Mouse (Mus musculus): Measurements from ENCODE around the gene Hnrnpr.
A peak's percentile ranks its signal among the peaks of the same experiment; 100 is the strongest.

Hnrnpr gene

GRCm38 (mm10) chr4:136310229-136311041 is at the start of gene Hnrnpr:
Hnrnpr (plus strand) TSS chr4:136310942.
- DNase-seq (ENCODE audit: low spot score in 2 of 2) = peak; percentile 98 to 99

DNA sequence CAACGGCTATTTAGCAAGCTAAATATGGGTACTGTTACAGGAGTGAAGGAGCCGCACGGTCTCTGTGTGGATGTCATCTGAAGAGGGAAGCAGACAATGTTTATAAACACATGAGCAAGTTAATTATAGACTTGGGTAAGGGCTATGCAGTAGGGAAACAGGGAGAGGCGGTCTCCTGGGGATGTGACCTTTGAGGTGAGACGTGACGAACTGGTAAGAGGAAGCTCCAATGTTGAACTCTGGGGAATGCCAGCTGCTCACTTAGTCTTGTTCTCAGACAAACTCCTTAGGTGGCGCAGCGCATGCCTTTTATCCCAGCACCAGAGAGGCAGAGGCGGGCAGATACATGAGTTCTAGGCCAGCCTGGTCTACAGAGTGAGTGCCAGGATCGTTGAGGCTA is 48.8 kb upstream of the Hnrnpr start:
- no peak for DNase-seq (ENCODE audit: low spot score in 2 of 2)

- DNase-seq (ENCODE audit: low spot score in 2 of 2) = no peak
Measured at GRCm38 (mm10) chr4:136263555-136263954, 47.2 kb upstream of the Hnrnpr start.

GRCm38 (mm10) chr4:136266716-136267343 is 43.9 kb upstream of the Hnrnpr start:
- no peak for DNase-seq (ENCODE audit: low spot score in 2 of 2)

GRCm38 (mm10) chr4:136268912-136269311 is 41.8 kb upstream of the Hnrnpr start:
- no peak for DNase-seq (ENCODE audit: low spot score in 2 of 2)

GRCm38 (mm10) chr4:136270648-136271047 is 40.1 kb upstream of the Hnrnpr start:
- no peak for DNase-seq (ENCODE audit: low spot score in 2 of 2)

GRCm38 (mm10) chr4:136281097-136281496 is 29.6 kb upstream of the Hnrnpr start:
- no peak for DNase-seq (ENCODE audit: low spot score in 2 of 2)

DNA sequence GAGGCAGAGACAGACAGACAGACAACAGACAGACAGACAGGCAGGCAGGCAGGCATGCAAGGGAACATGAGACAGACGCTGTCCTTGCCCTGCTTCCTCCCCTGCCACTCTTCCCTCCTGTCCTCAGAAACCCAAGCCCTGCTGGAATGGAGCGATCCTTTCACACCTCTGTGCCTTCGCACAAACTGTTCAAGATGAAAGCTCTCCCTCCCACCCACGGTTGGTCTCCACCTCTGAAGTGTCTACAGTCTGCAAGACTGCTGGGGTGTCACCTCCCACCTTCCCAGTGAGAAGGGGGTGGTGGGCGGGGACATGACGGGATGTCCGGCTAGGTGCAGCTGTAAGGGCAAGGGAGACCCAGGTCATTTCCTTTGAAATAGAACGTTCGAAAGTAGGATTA is 29.1 kb upstream of the Hnrnpr start:
- peak in 1 of 2 experiments; percentile 57 for DNase-seq (ENCODE audit: low spot score in 2 of 2)

DNA sequence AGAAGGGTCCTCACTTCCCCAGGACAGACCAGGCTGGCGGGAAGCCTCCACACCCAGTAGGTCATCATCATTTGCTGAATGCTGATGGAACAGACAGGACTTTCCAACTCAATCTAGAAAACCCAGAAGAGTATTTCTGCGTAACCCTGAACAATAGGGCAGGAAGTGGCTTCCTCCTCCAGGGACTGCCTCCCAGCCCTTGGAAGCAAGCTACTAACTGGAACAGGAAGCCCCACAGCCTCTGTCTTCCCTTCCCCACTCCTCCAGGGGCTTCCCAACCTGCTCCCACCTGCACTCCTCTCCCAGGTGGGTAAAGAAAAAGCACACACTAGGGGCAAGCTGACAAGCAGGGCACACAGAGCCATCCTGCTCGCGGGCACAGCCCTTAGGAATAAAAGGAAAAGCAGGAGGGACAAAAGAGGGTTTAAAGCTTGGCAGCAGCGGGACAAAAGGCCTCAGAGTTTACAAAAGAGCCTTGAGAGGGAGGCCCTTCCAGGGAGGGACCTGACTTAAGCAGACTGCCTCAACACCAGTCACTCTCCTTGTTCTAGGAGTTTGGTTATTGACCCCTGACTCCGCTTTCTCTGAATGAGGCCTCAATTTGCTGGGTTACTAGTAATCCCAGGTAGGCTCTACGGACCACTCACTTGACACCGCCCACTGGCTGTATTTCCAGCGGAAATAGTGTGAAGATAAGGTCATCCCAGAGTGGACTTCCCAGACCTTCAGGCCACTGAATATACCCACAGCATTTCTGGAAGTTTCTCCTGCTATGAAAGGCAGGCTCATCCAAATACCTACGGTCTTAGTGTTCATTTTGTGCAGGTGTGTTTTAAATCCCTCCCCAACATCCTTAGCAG is 27.9 kb upstream of the Hnrnpr start:
- DNase-seq (ENCODE audit: low spot score in 2 of 2) = no peak

- no peak for DNase-seq (ENCODE audit: low spot score in 2 of 2)
Measured at GRCm38 (mm10) chr4:136283783-136284182, 27.0 kb upstream of the Hnrnpr start.

DNA sequence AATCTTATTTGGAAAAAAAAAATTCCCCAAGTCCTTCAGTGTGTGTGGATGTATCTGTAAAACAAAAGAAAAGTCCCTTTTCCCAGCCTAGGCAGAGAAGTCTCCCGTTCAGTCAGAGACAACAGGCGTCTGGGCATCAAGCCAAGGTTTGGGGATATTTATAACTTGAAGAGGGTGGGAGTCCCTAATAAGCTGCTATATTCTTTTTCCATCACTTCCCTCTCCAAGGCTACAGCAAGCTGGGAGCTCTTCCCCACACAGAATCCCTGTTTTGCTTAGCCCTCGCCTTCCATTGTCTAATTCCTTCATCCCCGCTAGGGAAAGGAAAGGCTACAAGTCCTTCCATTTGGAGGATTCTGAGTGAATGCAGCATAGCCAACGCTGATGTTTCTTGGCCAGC is 26.3 kb upstream of the Hnrnpr start, which contains the start of gene Zfp46:
Gene Zfp46 (plus strand): TSS at position 229 of the 400 bp plus-strand sequence.
- peak; percentile 76 to 81 for DNase-seq (ENCODE audit: low spot score in 2 of 2)

GRCm38 (mm10) chr4:136284891-136285290 is 25.9 kb upstream of the Hnrnpr start:
- peak in 1 of 2 experiments; percentile 19 for DNase-seq (ENCODE audit: low spot score in 2 of 2)

DNA sequence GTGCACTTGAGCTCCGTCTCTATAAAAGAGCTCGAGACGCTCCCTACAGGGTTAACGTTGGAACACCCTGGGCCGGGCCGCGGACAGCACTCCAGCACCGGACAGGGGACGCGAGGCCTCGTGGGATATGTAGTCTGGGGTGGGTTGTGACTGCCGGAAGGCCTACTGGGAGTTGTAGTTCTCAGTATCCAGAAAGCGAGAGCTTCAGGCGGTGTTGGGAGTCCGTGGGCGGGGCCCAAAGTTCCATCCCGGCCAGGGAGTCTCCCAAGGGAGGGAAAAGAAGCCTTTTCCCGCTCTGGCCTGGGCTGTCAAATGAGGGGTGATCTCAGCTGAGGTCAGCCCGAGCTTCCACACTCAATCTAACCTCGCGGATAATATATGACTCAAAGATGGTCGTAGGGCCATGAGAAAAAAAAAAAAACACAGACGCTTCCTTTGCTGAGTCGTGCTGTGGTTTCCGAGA is 25.4 kb upstream of the Hnrnpr start:
- DNase-seq (ENCODE audit: low spot score in 2 of 2) = peak; percentile 92 to 95

- DNase-seq (ENCODE audit: low spot score in 2 of 2) = peak; percentile 94 to 95
Measured at GRCm38 (mm10) chr4:136285811-136286371, 24.9 kb upstream of the Hnrnpr start.

GRCm38 (mm10) chr4:136289918-136290780 is 20.6 kb upstream of the Hnrnpr start:
- DNase-seq (ENCODE audit: low spot score in 2 of 2) = no peak

GRCm38 (mm10) chr4:136290781-136291595 is 19.8 kb upstream of the Hnrnpr start:
- DNase-seq (ENCODE audit: low spot score in 2 of 2) = no peak

GRCm38 (mm10) chr4:136291692-136292091 is 19.1 kb upstream of the Hnrnpr start:
- DNase-seq (ENCODE audit: low spot score in 2 of 2) = no peak

- DNase-seq (ENCODE audit: low spot score in 2 of 2) = no peak
Measured at GRCm38 (mm10) chr4:136295941-136296340, 14.8 kb upstream of the Hnrnpr start.

GRCm38 (mm10) chr4:136302462-136302861 is 8.3 kb upstream of the Hnrnpr start:
- no peak for DNase-seq (ENCODE audit: low spot score in 2 of 2)

DNA sequence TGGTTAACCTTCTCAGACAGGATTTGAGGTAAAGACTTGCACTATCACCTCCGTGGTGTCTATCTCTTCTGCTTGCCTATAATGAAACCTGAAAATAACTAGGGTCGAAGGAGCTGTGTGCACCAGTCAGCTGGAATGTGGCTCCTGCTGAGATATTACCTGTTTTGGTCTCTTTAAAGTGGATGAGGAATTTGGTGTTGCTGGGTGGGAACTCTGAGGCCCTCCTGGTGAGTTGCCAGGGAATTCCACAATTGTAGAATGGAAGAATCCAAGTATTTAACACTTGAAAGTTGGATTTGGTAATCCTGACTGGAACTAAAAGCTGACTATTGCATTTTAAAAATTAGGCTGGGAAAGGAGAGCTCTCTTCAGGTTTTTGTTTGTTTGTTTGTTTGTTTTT is 6.6 kb upstream of the Hnrnpr start:
- DNase-seq (ENCODE audit: low spot score in 2 of 2) = no peak
